Mouse (Mus musculus): Measurements from ENCODE around the gene Npy5r. TPM values are rescaled to one million over a fixed set of nuclear protein-coding genes. Genes with fewer than 3 reads are reported as not detected.

Npy5r gene
- polyA plus RNA-seq (2014; fragmentation: Illumina TruSeq; extraction: RNeasy Lipid Tissue Mini Kit (QIAGEN cat#74804); ENCODE audit: low read depth, low replicate concordance) = not detected

DNA sequence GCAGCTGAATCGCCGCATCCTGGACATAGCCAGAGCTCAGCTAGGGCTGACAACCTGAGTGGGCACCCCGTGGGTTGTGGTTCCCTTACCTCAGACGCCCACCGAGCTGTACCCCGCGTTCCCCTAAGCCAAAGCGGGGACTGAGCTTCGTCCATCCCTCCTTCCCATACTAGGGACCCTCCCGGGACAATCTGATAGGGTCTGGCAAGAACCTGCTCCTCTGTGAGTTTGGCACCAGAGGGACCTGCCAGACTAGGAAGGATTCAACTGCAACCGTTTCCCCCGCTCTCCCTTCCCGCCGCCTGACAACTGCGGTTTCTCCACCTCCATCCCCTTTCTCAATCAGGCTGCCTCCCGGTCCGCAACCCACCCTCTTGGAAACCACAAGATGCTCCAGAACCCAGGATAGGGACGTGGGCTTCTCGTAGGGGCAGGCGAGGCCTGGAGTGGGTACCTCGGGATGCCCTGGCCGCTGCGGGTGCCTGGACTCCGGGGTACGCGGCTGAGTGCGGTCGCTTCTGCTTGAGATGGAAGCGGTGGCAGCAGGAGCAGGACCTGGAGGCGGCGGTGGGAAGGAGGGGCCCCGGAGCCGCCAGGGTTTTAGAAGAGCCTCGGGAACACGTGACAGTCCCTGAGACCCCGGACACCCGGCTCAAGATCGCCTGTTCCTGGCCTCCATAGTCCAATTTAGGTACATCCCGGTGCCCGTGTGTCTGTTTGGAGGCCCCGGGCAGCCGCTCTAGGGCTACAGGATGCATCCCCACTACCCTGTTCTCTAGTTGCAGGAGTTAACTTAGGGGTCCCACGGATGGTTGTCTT lies at the start of gene Npy5r:
Npy5r (minus strand) TSS at position 618 of the 819 bp plus-strand sequence.

DNA sequence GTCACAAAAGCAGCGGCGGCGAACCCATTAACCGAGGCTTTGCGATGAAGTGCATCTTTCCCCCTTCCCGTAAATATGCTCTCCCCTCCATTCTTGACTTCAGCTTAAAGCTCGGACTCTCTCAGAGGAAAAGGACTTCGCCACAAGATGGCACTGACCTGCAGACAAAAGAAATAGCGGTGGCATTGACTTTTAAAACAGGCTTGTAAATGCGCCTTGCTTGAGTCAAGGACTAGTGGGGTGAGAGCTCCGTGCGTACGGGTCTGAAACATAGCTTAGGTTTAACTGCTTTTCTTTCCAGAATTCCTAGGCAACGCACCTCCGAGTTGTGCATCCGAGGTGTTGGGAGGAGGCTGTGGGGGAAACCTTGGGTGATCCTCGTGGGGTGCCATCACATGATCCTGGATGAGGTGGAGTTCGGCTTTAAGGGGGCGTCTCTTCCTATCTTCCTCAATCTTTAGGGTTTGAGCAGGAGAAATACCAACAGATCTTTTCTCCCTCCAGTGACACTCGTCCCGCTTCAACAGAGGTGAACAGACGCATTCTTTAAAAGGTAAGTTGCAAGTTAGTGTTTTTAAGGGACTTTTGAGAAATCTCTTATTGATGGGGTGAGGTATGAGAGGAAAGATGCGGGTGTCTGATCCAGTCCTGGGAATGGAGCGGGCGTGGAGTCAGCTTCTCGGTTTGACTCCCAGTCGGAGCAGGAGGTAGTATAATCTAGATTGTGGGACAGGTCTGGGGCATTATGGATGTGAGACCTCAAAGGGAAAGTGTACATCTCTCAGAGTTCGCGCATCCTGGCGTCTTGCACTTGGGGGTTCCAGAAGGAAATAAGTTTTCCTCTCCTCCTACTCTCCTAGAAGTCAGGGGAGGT lies 9.3 kb upstream of the Npy5r start, which contains the start of gene Npy1r:
Npy1r (plus strand) TSS at position 223 of the 874 bp plus-strand sequence.

Other genes with a start within 250 kb of the Npy5r start
- 5.7 TPM for gene Tma16, start 201.6 kb downstream of the Npy5r start, polyA plus RNA-seq (2014; fragmentation: Illumina TruSeq; extraction: RNeasy Lipid Tissue Mini Kit (QIAGEN cat#74804); ENCODE audit: low read depth, low replicate concordance)
- not detected for gene Tktl2, start 176.4 kb downstream of the Npy5r start, polyA plus RNA-seq (2014; fragmentation: Illumina TruSeq; extraction: RNeasy Lipid Tissue Mini Kit (QIAGEN cat#74804); ENCODE audit: low read depth, low replicate concordance)
- 3.4 TPM for gene Npy1r, start 9.1 kb upstream of the Npy5r start, polyA plus RNA-seq (2014; fragmentation: Illumina TruSeq; extraction: RNeasy Lipid Tissue Mini Kit (QIAGEN cat#74804); ENCODE audit: low read depth, low replicate concordance)
- gene Naf1, start 172.1 kb upstream of the Npy5r start, polyA plus RNA-seq (2014; fragmentation: Illumina TruSeq; extraction: RNeasy Lipid Tissue Mini Kit (QIAGEN cat#74804); ENCODE audit: low read depth, low replicate concordance) = 6.0 TPM

Measured in heart, adult 10 weeks (tissue).